Mouse (Mus musculus) erythroblast, embryonic 14.5 days (primary cell): ENCODE data around the gene Zfp629.

Source experiments
- GATA1 ChIP-seq: IDR thresholded peaks from 2 replicates; pipeline ENCODE4 v1.6.1; 2012; ENCODE audit warnings: low read length, inconsistent platforms, mixed read lengths
- TAL1 ChIP-seq: IDR thresholded peaks from 3 replicates; pipeline ENCODE4 v1.6.1; 2012; ENCODE audit warnings: low read length, inconsistent platforms, mixed read lengths

- TF ChIP-seq TAL1 (no peak), GATA1 (no peak)
Observed at GRCm38 (mm10) chr7:127614511-127614890, 1.1 kb downstream of the Zfp629 start.
